Mouse (Mus musculus) liver, postnatal 0 days (tissue): ENCODE data around the gene Lrmda.

Source experiments
- CTCF ChIP-seq: sonication (generic); IDR thresholded peaks from 2 replicates; pipeline ENCODE4 v1.5.1; 2016; ENCODE audit warnings: antibody characterized with exemption, low read depth
- EP300 ChIP-seq: IDR thresholded peaks from 2 replicates; pipeline ENCODE4 v1.6.1; 2016; ENCODE audit warnings: antibody characterized with exemption, low read depth, mild to moderate bottlenecking

DNA sequence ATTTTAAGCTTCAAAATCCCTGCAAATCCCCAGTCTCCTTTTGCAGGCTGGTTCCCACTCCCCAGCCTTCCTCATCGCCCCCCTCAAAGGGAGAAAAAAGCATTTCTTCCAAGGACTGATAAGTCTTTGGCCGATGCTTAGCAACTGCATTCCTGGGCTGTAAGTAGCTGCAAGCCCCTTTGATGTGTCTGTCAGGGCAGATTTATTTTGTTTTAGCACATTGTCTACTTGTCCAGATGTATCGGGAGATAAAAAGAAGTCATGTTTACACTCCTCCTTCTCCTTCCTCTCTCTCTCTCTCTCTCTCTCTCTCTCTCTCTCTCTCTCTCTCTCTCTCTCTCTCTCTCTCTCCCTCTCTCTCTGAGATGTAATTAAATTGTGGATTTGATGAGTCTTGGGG, 787.8 kb downstream of the Lrmda start:
- TF ChIP-seq EP300 (no peak), CTCF (no peak)
